Mouse (Mus musculus): ENCODE data around the gene Otud3.

Otud3 gene

GRCm38 (mm10) chr4:138851463-138851862, 62.3 kb downstream of the Otud3 start:
- peak; percentile 14 for DNase-seq (ENCODE audit: low read depth)
